Mouse (Mus musculus) C2C12 (cell line): ENCODE data around the gene Sec16b. TPM values are rescaled to one million over a fixed set of nuclear protein-coding genes. Genes with fewer than 3 reads are reported as not detected.

ENCODE experiments used
- H3K27me3 ChIP-seq: one replicate; pipeline ENCODE4 v1.6.1; 2011; ENCODE audit not compliant: control insufficient read depth, insufficient read depth, insufficient read length
- H3K36me3 ChIP-seq: one replicate; pipeline ENCODE4 v1.6.1; 2011; ENCODE audit not compliant: control insufficient read depth, insufficient read depth
- H3K4me3 ChIP-seq: one replicate; pipeline ENCODE4 v1.5.1; 2011; ENCODE audit warnings: mild to moderate bottlenecking, control low read depth; ENCODE audit not compliant: poor library complexity, insufficient read depth, severe bottlenecking
- H3K79me2 ChIP-seq: one replicate; pipeline ENCODE4 v1.6.1; 2011; ENCODE audit not compliant: control insufficient read depth, insufficient read depth
- H3K79me3 ChIP-seq: one replicate; pipeline ENCODE4 v1.6.1; 2011; ENCODE audit warnings: low read depth, control low read depth
- H3ac ChIP-seq: one replicate; pipeline ENCODE3; 2011; ENCODE audit warnings: low read depth; ENCODE audit not compliant: control insufficient read depth, insufficient read length
- CEBPB ChIP-seq: IDR thresholded peaks from one replicate; pipeline ENCODE4 v1.6.1; 2011; ENCODE audit warnings: low read depth, mild to moderate bottlenecking, control low read depth, moderate library complexity
- CTCF ChIP-seq: IDR thresholded peaks from one replicate; pipeline ENCODE4 v1.5.1; 2011; ENCODE audit not compliant: control insufficient read depth, insufficient read depth, insufficient read length
- FOSL1 ChIP-seq: IDR thresholded peaks from one replicate; pipeline ENCODE4 v1.8.0; 2011; ENCODE audit warnings: mild to moderate bottlenecking, low read length; ENCODE audit not compliant: poor library complexity, insufficient read depth, severe bottlenecking
- MAX ChIP-seq: IDR thresholded peaks from one replicate; pipeline ENCODE4 v1.6.1; 2011; ENCODE audit warnings: mild to moderate bottlenecking, control low read depth
- MYOD1 ChIP-seq: IDR thresholded peaks from one replicate; pipeline ENCODE4 v1.6.1; 2011; ENCODE audit warnings: low read depth; ENCODE audit not compliant: control insufficient read depth, insufficient read length
- MYOG ChIP-seq: IDR thresholded peaks from one replicate; pipeline ENCODE4 v1.6.1; 2011; ENCODE audit not compliant: control insufficient read depth, insufficient read length; ENCODE audit errors: extremely low read depth
- USF1 ChIP-seq: IDR thresholded peaks from one replicate; pipeline ENCODE4 v1.6.1; 2011; ENCODE audit warnings: low read depth, mild to moderate bottlenecking, control low read depth, moderate library complexity
- polyA plus RNA-seq: library from polyadenylated mRNA; unstranded; fragments of >200 nt; fragmentation: generic; extraction: Trizol; gene quantifications from one replicate; pipeline ENCODE4 v1.2.1, GENCODE M21; 2012; ENCODE audit warnings: missing spikeins

Sec16b gene
- polyA plus RNA-seq, 1 experiment, result 2.8 TPM

- Histone ChIP-seq H3K4me3 (no peak overlapping the region), H3ac (no peak overlapping the region), H3K27me3 (no peaks in the 10 kb centered on the region), H3K36me3 (no peaks in the 10 kb centered on the region), H3K79me2 (no peaks in the 10 kb centered on the region), H3K79me3 (no peaks in the 10 kb centered on the region)
- TF ChIP-seq FOSL1 (no peak), CTCF (no peak), MYOG (no peak), USF1 (no peak), CEBPB (no peak), MAX (no peak), MYOD1 (no peak)
These were observed 41.3 kb upstream of the Sec16b start for GRCm38 (mm10) chr1:157465194-157465593.

- Histone ChIP-seq H3K27me3 (no peaks in the 10 kb centered on the region), H3K79me3 (no peaks in the 10 kb centered on the region), H3K4me3 (no peak overlapping the region), H3ac (no peak overlapping the region), H3K79me2 (no peaks in the 10 kb centered on the region), H3K36me3 (no peaks in the 10 kb centered on the region)
- no peak for TF ChIP-seq CTCF
- no peak for TF ChIP-seq MYOG
- TF ChIP-seq USF1, result no peak
- TF ChIP-seq FOSL1, result no peak
- no peak for TF ChIP-seq MYOD1
- no peak for TF ChIP-seq CEBPB
- no peak for TF ChIP-seq MAX
These were observed 38.7 kb upstream of the Sec16b start for GRCm38 (mm10) chr1:157467866-157468265.

GRCm38 (mm10) chr1:157470761-157471386, 35.7 kb upstream of the Sec16b start:
- TF ChIP-seq CTCF (no peak), USF1 (no peak), MYOG (no peak), FOSL1 (no peak), CEBPB (no peak), MAX (no peak), MYOD1 (no peak)
- Histone ChIP-seq H3ac (no peak overlapping the region), H3K79me2 (no peaks in the 10 kb centered on the region), H3K4me3 (no peak overlapping the region), H3K27me3 (no peaks in the 10 kb centered on the region), H3K79me3 (no peaks in the 10 kb centered on the region), H3K36me3 (no peaks in the 10 kb centered on the region)

GRCm38 (mm10) chr1:157472716-157473115, 33.8 kb upstream of the Sec16b start:
- TF ChIP-seq USF1 (no peak), MAX (no peak), MYOG (no peak), CTCF (no peak), FOSL1 (no peak), MYOD1 (no peak), CEBPB (no peak)
- H3K79me2 ChIP-seq, result no peaks in the 10 kb centered on the region
- H3K36me3 ChIP-seq, result no peaks in the 10 kb centered on the region
- no peak overlapping the region for H3ac ChIP-seq
- no peak overlapping the region for H3K4me3 ChIP-seq
- H3K79me3 ChIP-seq, result no peaks in the 10 kb centered on the region
- no peaks in the 10 kb centered on the region for H3K27me3 ChIP-seq

GRCm38 (mm10) chr1:157474865-157475264, 31.7 kb upstream of the Sec16b start:
- Histone ChIP-seq H3K27me3 (no peaks in the 10 kb centered on the region), H3K79me3 (no peaks in the 10 kb centered on the region), H3ac (no peak overlapping the region), H3K4me3 (no peak overlapping the region), H3K79me2 (no peaks in the 10 kb centered on the region), H3K36me3 (no peaks in the 10 kb centered on the region)
- no peak for TF ChIP-seq USF1
- TF ChIP-seq FOSL1, result no peak
- TF ChIP-seq CTCF, result no peak
- no peak for TF ChIP-seq MAX
- no peak for TF ChIP-seq MYOG
- no peak for TF ChIP-seq CEBPB
- no peak for TF ChIP-seq MYOD1

- Histone ChIP-seq H3K27me3 (no peaks in the 10 kb centered on the region), H3K36me3 (no peaks in the 10 kb centered on the region), H3K4me3 (no peak overlapping the region), H3K79me2 (no peaks in the 10 kb centered on the region), H3ac (no peak overlapping the region), H3K79me3 (no peaks in the 10 kb centered on the region)
- TF ChIP-seq MYOG, result no peak
- TF ChIP-seq MYOD1, result no peak
- no peak for TF ChIP-seq USF1
- TF ChIP-seq CTCF, result no peak
- no peak for TF ChIP-seq MAX
- TF ChIP-seq FOSL1, result no peak
- no peak for TF ChIP-seq CEBPB
These were observed 30.3 kb upstream of the Sec16b start for GRCm38 (mm10) chr1:157476231-157476630.
